Mouse (Mus musculus): ENCODE data around the gene Mycs.

The Mycs gene

DNA sequence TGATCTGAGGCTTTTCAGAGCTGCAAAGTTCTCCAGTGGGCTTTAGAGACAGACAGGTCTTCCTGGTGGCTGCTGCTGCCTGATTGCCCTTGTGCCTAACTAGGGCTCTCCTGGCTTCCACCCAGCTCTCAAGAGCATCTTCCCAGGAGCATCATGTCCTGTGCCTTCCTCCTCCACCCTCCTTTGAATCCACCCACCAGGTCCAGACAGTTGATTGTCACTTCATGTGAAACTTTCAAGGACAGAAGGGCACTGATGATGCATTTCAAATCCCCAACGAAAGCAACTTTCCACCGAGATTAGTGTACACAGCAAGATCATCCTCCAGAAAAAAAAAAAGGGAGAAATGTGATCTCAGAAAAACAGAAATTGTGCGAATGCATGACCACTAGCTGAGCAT is at the start of gene Mycs:
Gene Mycs (minus strand): TSS at position 101 of the 400 bp plus-strand sequence.
- no peak for DNase-seq (ENCODE audit: low read depth, low spot score)

DNA sequence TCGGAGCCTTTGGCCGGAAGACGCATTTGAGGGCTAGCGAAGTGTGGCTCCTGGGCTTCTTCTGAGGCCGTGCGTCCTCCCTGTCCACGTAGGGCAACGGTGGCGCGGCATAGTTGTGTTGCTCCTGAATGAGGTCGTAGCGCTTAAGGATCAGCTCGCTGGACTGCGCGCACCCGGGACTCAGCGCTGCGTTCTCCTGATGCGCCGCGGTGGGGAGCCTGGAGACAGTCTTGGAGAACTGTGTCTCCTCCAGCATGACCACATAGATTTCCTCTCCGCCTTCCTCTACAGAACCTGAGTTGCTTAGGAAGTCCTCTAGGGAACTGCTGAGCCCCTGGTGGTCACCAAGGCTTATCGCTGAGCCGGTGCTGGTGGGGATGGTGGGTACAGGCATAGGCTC is 1.0 kb downstream of the Mycs start:
- no peak for DNase-seq (ENCODE audit: low read depth, low spot score)

Data from mesoderm, embryonic 11.5 days (tissue).